Mouse (Mus musculus) small intestine, adult 2 months (tissue): Measurements from ENCODE around the gene Ascl2.

Experiments used
- CTCF ChIP-seq: fragments of 200-500 bp; IDR thresholded peaks from 2 replicates; pipeline ENCODE4 v1.5.1; 2012; ENCODE audit warnings: low read depth, mild to moderate bottlenecking, control low read depth, inconsistent platforms, low read length, moderate library complexity, mixed read lengths; ENCODE audit not compliant: insufficient replicate concordance, insufficient read length; ENCODE audit errors: extremely low read depth
- POLR2A ChIP-seq: fragments of 200-500 bp; IDR thresholded peaks from 2 replicates; pipeline ENCODE4 v1.6.1; 2012; ENCODE audit warnings: low read depth, mild to moderate bottlenecking, control low read depth, inconsistent platforms, low read length, moderate library complexity

GRCm38 (mm10) chr7:142935708-142936107, 33.4 kb downstream of the Ascl2 start:
- no peak for TF ChIP-seq CTCF
- no peak for TF ChIP-seq POLR2A
